Mouse (Mus musculus) gastrocnemius, postnatal 10 days (tissue): Measurements from ENCODE around the gene Bcat1. TPM values are rescaled to one million over a fixed set of nuclear protein-coding genes. Genes with fewer than 3 reads are reported as not detected.

Experiments
- DNase-seq: peaks from one replicate; pipeline ENCODE4 v3.0.0; 2021; ENCODE audit warnings: mixed read lengths
- total RNA-seq, 2 experiments: library from RNA; stranded (reverse); gene quantifications; 2 replicates each; pipeline ENCODE4 v1.2.3; 2021

The Bcat1 gene
- total RNA-seq, 2 experiments from 2014 or later = 12.3 to 16.6 TPM

DNA sequence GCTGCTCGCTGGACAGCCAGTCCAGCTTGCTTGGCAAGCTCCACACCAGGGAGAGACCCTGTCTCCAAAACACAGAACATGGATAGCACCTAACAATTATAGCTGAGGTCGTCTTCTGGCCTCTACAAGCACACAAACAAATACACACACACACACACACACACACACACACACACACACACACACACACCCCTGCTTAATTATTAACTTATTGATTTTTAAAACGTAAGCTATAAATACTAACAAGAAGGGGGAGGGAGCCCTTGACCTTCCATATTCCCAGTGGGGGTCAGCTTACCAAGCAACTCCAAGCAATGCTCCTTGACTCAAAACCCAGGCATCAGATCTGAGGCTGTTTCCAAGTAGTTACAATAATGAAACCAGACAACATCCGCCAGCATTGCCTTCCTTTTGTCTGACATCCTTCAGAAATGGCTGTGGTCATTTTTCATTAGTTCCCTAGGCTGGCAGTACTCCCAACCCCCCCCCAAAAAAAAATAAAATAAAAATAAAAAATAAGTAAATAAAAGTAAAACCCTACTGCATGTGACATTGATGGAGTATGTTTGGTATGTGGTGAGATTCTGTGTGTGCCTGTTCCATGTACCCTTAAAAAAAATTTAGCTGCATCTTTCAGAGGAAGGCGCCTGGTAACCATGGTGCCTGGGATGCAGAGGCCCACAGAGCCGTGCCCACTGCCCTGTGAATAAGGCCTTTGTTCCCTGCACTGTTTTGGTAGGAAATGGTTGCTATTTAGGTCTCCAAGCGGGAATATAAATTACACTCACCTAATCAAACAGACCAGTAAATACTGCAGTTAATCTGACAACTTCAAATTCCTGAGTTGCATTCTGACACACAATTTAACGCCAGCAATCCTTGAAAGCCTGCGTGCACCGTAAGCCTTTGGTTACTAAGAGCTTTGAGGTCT, 131.3 kb downstream of the Bcat1 start:
- DNase-seq = no peak

Other genes starting within 250 kb of the Bcat1 start
- gene Lrmp, start 39.5 kb upstream of the Bcat1 start, total RNA-seq = 1 to 10 TPM; 1.2 to 4.1 TPM
- under 1 TPM; 0.19 to 0.29 TPM for gene Casc1, start 134.8 kb upstream of the Bcat1 start, total RNA-seq
- gene Etfrf1, start 134.9 kb upstream of the Bcat1 start, total RNA-seq = 10 to 100 TPM; 58.8 to 64.4 TPM
- gene Kras, start 174.1 kb upstream of the Bcat1 start, total RNA-seq = 10 to 100 TPM; 24.1 to 27.6 TPM